Mouse (Mus musculus) MEL-GATA-1-ER (cell line): ENCODE data around the gene Arhgef38.

Experiments
- DNase-seq: peaks from one replicate; pipeline ENCODE4 v3.0.0-alpha.2; 2012; ENCODE audit warnings: low read depth; ENCODE audit errors: extremely low read depth

The Arhgef38 gene

DNA sequence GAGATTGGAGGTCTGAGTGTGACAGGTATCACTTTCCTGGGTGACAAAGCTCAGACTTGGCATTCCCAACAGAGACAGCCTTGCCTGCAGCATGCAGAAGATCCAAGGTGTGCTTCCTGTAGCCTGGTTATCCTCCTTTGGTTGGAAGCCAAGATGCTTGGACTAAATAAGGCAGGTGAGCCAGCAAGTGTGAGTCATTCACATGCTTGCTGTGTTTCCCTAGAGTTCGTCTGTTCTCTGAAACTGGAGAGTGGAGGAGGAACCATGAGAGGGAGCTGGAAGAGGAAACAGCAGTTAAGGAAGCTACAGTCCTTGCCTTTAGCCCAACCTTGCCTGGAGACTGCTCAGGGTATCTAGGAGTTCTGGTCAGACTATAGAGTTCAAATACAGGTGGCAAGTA, 69.6 kb downstream of the Arhgef38 start:
- no peak for DNase-seq

DNA sequence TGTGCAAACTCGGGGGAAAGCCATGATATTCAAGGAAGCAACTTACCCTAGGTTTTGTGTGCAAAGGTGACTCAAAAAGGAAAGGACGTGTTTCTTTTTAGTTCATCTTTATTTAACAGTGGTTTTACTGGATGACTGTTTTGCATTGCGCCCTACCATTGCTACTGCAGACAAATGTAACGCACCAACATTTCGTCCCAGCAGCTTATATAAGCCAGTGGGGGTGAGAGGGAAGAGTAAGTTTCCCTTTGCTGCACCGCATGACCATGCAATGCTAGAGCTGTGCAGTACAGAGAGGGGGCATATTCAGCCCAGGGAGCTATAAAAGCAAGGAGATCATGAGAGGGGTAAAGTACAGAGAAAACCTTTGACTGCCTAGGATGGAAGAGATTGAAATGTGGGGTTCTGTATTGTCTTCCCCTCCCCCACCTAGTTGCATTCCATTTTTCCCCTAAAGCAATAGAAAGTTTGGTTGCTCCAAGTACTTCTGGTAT, 70.8 kb downstream of the Arhgef38 start:
- no peak for DNase-seq

DNA sequence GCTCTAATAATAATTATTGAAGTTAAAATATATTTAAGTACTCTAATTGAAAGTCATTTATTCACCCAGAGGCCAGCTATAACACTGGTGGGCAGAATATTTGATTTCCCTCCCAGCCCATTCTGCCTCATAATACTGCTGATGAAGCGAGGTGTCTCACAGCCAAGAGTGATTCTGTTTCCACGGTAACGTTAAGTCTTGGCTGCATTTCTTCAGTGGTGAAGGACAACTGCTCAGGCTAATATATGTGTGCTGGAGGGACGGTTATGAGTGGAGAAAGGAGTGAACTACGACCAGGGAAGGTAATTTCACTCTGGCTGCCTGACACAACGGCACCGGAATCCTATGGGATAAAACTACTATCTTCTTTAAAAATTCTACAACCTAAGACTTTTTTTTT, 71.6 kb downstream of the Arhgef38 start:
- DNase-seq = no peak

DNA sequence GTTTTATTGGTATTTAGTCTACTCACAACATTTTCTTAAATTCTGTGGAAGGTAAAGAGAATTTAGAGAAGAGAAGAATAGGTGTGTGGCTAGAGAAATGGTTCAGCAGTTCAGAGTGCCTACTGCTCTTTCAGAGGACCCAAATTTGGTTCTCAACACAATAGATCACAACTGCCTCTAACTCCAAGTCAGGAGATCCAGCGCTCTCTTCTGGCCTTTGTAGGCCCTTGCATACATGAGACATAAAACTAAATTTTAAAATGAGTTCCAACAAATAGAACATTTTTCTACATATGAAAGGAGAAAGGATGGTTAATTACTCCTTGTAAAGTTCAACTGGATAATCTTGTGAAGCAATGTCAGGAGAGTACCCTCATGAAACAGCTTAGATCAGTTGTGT, 73.3 kb downstream of the Arhgef38 start:
- no peak for DNase-seq

DNA sequence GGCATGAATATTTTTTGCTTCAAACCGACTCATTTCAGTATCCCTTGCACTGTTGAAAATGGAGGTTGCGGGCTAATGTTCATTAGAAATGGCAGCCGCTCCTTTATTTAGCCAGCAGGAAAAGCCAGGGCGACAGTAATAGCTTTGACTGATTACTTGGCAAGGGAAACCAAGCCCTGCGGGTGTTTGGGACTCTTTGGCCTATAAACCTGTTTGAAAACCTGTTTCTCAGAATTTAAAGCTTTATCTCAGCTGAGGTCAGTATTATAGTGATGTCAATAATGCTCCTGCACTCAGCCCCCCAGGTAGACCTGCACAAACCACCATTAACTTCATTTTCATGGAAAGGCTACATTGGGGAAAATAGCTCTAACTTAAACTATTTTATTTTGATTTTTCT, 76.5 kb downstream of the Arhgef38 start:
- no peak for DNase-seq

DNA sequence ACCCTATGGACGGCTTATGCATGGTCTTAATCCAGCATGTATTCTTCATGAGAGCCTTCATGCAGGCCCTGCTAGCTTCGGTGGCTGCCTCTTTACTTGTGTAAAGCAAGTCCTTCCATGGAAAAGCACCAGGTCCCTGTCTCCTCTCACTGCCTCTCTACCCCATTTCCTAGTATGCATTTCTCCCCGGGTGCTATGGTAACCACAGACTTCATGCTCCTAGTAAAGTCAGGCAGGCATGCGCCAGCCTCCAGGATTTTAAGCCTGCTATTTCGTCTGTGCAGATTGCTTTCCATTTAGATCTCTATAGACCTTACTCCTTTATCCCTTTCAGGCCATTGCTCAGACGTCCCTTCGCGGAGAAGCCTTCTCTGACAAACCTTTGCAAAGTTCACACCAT, 80.1 kb downstream of the Arhgef38 start:
- no peak for DNase-seq

DNA sequence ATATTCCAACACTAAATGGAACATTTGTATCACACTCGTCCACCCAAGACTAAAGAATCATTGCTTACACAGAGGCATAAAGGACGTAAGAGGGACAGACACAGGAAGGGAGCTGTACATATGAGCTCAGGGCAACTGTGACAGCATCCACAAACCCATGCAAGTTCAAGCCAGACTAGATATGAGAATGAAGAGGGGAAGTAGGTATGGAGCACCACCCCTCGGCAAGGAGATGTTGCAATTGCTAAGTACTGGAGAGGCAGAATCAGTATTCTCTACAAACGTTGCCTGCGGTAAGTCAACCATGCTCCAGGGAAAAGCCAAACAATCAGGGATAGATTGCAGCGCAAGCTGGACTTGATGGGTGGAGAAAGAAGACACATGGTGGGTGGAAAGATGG, 81.1 kb downstream of the Arhgef38 start:
- no peak for DNase-seq

DNA sequence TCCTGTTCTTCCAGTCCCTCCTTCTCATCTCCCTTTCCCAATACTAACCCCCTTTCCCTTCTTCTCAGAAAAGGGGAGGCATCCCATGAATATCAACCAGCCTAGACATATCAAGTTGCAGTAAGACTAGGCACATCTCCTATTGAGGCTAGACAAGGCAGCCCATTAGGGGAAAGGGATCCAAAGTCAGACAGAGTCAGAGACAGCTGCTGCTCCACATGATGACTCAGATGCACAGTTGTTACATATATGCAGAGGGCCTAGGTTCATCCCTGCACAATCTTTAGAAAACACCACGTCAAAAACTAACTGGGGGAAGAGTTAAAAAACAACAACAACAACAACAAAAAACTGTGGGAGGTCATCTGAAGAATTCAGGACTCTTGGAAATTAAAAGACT, 81.9 kb downstream of the Arhgef38 start:
- DNase-seq = no peak

DNA sequence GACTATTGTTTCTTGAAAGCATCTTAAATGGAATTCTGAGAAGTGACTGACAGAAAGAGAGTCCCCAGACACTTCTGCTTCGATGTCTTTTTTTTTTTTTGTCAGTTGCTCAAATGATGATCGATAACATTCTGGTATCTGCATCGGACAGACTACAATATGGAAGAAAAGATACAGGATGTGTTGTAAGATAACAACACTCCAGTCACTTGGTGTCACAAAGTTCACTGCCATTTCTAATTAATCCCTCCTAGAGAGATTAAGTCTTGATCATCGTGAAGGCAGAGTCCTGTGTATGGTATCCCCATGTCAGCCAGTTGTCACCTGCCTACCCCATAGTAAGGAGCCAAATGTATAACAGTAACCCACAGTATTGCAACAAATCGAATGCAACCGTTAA, 83.1 kb downstream of the Arhgef38 start:
- DNase-seq = no peak

DNA sequence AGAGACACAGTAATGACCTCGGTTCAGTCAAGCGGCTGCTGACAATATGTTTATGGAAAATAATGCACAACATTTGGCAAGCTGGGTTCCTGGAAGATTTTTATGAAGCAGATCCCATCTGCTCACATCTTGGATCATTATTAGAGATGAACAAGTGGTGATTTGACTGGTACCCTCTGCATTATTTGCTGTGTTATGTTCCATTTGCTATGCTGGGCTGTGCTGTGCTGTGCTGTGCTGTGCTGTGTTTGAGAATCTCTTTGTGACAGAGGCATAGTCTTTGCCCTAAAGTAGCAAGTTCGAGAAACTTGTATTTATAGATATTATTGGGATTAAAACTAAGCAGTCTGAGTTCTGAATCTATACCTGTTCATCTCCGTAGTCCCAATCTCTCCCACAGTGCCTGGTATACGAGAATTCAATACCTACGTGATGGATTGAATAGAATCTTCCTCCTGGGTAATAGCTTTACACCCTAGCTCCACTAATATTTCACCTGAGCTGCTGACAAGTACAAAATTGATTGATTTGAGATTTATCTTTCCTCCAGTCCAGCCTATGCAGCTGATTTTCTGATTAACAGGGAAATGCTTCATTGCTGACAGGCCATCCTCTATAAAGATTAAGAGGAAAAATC, 90.1 kb downstream of the Arhgef38 start:
- DNase-seq = no peak

DNA sequence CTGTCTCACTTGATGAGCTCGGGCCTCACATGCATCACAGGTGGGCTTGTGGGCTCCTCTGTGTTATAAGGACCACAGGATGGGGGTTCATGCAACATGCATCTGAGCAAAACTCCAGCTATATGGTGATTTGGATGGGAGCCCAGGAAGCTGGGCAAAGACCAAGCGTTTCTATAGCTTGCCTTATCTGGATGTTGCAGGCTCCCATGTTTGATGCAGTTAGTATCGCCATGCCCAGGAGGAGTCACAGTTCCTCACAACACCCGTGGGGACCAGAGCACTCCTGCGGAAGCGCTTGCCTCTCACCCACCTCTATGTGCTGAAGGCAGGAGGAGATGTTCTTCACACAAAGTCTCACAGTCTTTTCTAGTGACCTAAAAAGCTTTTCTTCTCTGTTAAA, 92.9 kb downstream of the Arhgef38 start:
- DNase-seq = peak; percentile 58

DNA sequence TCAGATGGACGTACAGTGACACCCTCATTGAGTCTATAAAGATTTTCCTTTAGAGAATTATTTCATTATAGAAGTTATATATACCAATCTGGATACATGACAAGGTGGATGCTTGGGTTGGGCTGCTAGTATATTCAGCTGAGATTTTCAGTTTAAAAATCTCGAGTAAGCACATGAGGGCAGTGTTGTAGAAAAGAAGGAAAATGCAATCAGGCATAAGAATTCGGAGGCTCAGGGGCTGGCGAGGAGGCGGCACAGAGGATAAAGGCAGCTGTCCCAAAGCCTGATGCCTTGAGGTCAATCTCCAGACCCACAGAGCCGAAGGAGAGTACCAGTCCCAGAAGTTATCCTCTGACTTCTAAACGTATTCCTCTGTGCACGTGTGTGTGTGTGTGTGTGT, 102.1 kb downstream of the Arhgef38 start:
- DNase-seq = no peak

DNA sequence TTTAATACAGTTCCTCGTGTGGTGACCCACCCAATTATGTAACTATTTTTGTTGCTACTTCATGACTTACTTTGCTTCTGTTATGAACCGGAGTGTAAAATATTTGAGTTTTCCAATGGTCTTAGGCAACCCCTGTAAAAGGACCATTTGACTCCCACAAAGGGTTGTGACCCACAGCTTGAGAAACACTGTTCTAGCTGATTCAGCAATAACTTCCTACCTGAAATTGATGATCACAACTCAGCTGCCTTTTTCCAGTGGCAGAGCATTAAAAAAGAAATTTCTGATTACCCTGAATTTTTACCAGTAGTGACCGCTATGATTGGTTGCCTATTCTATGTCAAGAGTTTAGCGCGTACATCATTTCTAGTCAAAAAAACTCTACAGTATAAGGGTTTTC, 103.4 kb downstream of the Arhgef38 start:
- no peak for DNase-seq

DNA sequence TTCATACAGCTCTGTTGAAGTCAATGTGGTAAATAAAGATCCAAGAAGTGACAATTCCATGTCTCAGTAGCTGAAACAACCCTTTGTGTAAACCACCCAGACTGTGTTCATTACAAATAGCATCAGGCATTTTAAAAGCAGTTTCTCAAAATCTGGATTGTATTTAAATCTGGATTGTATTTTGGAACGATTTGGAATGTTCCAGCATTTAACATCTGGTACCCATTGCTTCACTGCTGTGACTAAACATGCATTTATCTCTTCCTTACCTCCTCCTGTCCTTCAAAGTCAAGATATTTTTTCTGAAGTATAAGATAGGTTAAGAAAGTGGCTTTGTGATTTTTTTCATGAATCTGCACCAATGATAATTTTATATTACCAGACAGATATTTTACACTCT, 121.5 kb downstream of the Arhgef38 start:
- no peak for DNase-seq

DNA sequence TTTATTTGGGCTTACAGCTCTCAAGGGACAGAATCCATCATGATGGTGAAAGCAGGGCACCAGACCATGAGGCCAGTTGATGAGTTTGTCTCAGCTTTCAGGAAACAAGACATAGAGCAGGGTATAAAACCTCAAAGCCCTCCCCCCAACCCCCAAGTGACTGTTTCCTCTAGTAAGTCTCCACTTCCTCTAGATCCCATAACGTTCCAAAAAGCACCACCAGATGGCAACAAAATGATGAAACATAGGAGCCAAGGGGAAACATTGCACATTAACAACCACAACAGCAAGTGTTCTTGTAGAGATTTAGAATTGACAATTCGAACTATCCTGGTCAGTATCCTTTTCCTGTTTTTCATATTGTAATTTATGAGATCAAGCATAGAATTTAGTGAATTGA, 123.0 kb downstream of the Arhgef38 start:
- DNase-seq = peak; percentile 66

DNA sequence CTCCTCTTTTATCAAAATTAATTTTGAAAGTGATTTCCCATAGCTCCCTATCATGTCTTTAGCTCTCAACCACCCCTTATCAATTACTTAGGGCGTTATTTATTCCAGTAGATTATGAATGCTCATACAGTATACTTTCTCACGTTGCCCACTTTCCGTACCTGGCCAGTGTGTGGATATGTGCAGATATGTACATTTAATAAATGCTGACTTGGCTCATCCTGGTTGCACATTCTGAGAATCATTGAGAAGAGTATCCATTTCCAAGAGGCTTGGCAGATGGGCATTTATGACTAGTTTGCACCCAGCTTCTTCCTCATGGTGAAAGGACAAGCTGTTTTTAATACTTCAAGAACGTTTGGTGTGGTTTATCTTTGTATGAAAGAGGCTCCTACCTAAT, 124.9 kb downstream of the Arhgef38 start:
- no peak for DNase-seq

DNA sequence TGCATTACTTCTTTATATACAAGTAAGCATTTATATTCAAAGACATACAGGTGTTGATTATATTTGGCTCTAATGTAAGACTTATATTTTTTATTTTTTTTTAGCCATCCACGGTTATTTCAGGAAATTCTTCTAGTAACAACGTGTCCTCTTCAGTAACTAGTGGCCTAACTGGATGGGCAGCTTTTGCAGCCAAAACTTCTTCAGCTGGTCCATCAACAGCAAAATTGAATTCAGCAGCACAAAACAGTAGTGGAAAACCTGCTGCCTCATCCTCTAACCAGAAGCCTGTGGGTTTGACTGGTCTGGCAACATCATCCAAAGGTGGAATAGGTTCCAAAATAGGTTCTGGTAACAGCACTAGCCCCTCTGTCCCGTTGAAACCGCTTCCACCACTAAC, 126.0 kb downstream of the Arhgef38 start:
- DNase-seq = no peak

DNA sequence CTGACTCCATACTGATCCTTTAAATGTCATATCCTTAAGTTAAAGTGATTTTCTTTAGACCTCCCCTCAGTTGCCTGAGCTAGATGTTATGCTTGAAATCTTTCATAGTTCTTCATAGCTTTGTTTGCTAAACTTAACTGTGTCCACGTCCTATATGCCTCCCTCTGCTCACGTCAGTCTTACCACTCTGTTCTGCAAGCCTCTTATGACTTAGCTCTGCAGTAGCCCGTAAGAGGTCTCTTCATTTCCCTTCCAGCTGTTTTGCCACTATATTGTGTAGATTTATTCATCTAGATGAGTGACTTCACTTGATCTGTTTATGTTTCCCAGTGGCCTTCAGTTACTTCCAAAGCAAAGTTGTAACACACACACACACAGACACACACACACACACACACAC, 130.3 kb downstream of the Arhgef38 start:
- DNase-seq = no peak

DNA sequence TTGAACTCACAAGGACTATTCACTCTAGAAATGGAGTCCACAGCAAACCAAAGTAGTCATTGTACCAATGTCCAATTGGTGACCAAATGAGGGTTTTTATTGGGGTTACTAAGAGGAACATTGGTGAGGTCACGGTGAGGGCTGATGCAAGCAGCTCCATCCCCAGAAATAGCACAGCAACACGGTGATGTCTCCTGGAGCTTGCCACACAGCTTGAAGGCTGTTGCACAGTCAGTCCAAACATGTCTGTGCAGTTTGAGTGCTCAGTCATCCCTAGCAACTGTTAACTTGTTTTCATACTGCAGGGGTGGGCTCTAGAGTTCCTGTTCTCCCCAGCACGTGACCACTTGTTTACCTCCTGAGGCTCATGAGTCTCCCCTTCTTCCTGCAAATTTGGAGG, 131.0 kb downstream of the Arhgef38 start:
- DNase-seq = no peak

DNA sequence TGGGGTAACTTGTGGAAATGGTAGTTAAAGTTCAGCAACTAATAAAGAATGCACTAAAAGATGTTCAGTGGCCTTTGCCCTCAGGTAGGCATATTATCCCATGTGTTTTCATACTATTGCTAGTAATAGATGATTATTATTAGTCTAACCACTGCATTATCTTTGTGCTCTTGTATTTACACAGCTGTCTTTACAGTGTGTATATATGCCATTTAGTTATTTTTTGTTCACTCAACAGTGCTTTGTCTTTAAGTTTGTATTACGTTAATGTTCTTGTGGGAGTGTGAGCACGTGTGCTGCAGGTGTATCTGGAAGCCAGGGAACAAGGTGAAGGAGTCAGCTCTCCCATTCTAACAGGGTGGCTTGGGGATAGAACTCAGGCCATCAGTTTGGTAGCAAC, 135.8 kb downstream of the Arhgef38 start:
- DNase-seq = no peak

DNA sequence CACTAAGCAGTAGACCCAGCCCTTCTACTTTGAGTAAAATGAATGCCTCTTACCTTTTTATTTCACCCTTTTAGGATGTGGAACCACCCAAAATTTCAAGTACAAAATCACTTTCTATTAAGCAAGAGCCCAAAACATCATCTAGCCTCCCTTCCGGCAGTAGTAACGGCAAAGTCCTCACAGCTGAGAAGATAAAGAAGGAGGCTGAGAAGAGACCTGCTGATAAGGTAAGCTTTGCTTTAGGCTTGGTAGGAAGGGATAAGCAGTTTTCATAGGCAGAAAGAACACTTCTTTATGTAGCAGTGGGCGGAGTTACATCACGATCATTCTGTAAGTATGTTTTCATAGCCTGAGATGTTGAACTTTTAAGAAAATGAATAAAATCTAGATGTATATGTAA, 136.4 kb downstream of the Arhgef38 start:
- peak; percentile 59 for DNase-seq

DNA sequence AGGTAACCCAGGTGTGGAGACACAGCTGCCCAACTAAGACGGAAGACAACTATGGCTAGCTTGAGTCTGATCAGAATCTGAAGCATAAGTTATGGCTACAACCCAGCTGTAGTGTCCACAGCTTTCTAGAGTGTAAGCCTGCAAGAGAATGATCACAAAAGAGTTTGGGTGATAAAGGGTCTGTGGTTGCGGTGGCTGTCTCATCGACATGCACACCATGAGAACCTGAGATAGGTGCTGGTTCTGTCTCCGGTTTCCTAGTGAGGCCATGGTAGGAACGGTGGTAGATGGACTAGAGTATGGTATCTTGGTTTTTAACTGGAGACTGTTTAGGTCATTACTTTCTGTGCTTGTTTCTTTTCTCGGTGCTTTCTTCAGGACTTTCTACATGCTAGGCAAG, 136.8 kb downstream of the Arhgef38 start:
- DNase-seq = peak; percentile 55

DNA sequence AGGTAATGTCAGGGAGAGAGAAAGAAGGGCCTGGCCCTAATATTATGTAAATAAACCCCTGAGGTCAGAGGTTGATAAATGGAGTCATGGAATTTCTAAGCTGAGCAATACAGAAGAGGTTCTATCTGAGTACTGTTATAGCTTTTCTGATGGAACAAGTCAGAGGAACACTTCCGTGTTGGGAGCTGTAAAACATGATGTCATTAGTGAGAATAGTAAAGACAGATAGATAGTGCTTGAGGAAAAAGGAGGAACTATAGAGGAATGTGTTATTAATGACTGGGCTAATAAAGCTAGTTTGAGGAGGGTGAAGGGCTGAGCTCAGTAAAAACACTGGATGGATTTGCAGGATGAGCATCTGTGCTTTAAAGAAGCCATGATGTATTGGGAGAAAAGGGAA, 140.4 kb downstream of the Arhgef38 start:
- peak; percentile 74 for DNase-seq

DNA sequence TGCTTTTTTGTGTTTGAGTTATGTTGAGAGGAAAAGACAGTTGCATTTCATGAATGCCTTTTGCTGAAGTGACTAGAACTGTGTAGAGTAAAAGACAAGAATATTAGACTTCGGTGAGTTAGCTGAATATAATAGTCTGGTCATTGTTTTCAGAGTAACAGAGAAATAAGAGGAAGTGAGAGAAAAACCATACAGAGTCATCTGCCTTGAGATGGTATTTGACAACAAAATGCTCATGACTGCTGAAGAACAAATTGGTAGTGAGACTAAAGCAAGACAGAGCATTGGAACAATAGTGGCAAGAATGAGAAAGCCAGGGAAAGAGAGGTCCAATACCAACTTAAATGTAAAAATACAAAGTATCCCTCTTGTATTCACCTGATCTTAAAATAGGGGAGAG, 141.8 kb downstream of the Arhgef38 start:
- peak; percentile 80 for DNase-seq
